Mouse (Mus musculus) gastrocnemius, adult 18-20 months (tissue): Measurements from ENCODE around the gene Bdh2. TPM values are rescaled to one million over a fixed set of nuclear protein-coding genes. Genes with fewer than 3 reads are reported as not detected.

Experiments
- total RNA-seq, 2 experiments: library from RNA; stranded (reverse); gene quantifications; 2 replicates each; pipeline ENCODE4 v1.2.3; 2021

Bdh2 gene
- total RNA-seq, 2 experiments from 2014 or later = 1.6 to 2.6 TPM

Other genes with a start within 250 kb of the Bdh2 start
- under 1 TPM; 0.05 to 0.14 TPM for gene Cenpe, start 68.7 kb upstream of the Bdh2 start, total RNA-seq
- not detected for gene Slc9b2, start 26.5 kb downstream of the Bdh2 start, total RNA-seq
- gene Slc9b1, start 66.8 kb downstream of the Bdh2 start, total RNA-seq = not detected
- 10 to 100 TPM; 32.4 to 34.0 TPM for gene Cisd2, start 142.7 kb downstream of the Bdh2 start, total RNA-seq
- 100 to 1,000 TPM; 343 to 352 TPM for gene Ube2d3, start 156.9 kb downstream of the Bdh2 start, total RNA-seq
- 1 to 10 TPM; 3.1 to 4.5 TPM for gene Manba, start 204.4 kb downstream of the Bdh2 start, total RNA-seq